Mouse (Mus musculus): ENCODE results near the gene Enox1. TPM values are rescaled to one million over a fixed set of nuclear protein-coding genes. Genes with fewer than 3 reads are reported as not detected.

Gene Enox1
- total RNA-seq, 1 experiment from 2014 or later, result 6.7 TPM

DNA sequence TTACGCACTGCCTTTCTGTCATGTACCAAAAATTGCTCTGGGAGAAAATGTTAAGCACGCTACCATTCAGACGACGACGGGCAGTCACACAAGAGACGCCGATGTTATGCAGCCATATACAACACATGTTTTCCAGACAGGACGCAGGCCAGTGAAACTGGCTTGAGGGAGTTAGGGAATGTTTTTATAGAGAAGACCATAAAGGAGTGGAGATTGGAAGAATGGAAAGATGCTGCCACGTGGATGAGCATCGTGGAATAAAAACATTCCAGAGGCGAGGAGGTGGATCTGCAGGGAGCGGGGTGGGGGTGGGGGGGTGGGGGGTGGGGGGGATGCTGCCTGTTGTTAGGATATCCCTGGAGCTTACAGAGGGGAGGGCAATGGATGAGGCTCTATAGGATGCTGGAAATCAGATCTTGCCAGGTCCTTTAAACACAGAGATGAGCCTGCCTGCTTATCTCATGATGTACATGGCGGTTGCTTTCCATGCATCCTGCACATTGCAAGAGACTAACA lies 116.4 kb downstream of the Enox1 start:
- no peak for DNase-seq

GRCm38 (mm10) chr14:77273721-77274120 lies 117.2 kb downstream of the Enox1 start:
- no peak for DNase-seq

DNA sequence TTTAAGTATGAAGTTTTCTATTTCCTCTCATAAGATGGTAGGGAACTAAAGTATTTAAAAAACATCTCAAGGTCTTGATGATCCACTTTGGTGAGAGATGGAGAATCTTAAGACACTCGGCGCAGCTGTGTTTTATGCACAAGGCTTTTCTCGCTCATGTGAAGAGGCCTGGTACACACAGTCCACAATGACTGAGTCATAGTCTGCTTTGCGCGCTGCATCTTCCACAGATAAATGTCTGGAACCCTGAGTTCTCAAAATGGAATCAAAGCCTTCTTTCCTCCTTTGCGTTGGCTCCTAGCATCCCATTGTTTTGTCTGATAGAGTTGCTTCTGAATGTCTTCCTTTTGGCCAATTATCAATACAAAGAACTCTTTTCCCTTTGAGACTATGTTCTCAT lies 119.0 kb downstream of the Enox1 start:
- DNase-seq, result no peak

- no peak for DNase-seq
These were observed 122.6 kb downstream of the Enox1 start for GRCm38 (mm10) chr14:77279143-77279542.

- no peak for DNase-seq
These were observed 123.9 kb downstream of the Enox1 start for GRCm38 (mm10) chr14:77280454-77280853.

DNA sequence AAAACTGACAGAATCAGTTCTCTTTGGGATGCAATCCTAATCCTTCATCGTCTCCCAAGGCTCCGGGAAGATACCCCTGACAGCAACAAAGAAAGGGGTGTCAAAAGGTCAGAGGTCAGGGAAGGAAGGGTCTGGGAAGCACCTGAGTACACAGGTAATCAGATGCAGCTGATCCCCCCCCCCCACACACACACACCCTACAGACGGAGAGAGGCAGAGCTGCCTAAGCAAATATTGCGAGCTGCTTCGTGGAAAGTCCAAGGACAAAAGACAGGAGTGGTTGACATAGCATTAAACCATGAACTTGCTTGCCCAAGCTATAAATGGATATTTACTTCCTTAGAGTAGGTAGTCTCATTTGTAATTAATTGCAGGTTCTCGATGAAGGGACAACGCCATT lies 124.3 kb downstream of the Enox1 start:
- no peak for DNase-seq

- DNase-seq, result no peak
These were observed 127.4 kb downstream of the Enox1 start for GRCm38 (mm10) chr14:77283939-77284338.

GRCm38 (mm10) chr14:77285453-77285852 lies 128.9 kb downstream of the Enox1 start:
- DNase-seq, result no peak

GRCm38 (mm10) chr14:77291756-77292155 lies 135.2 kb downstream of the Enox1 start:
- DNase-seq, result no peak

- DNase-seq, result no peak
These were observed 140.5 kb downstream of the Enox1 start for GRCm38 (mm10) chr14:77297039-77297438.

DNA sequence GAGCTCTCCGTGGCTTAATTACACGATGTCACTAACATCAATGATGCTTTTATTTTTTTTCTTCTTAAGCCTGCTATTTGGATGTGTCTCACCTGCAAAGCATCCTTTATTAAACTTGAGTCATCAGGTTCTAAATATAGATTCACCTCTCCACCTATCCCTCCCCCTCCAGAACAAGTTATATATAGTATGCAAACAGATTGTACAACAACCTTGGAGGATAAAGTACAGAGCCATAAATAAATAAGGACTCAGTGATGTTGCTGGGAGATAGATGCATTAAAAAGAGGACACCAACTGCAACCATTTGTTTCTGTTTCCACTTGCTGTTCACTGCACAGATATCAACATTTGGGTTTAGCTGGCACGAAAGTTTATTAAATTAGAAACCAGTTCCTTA lies 141.8 kb downstream of the Enox1 start:
- DNase-seq, result no peak

- DNase-seq, result no peak
These were observed 153.0 kb downstream of the Enox1 start for GRCm38 (mm10) chr14:77309571-77309970.

- no peak for DNase-seq
These were observed 154.9 kb downstream of the Enox1 start for GRCm38 (mm10) chr14:77311456-77311855.

GRCm38 (mm10) chr14:77319396-77319795 lies 162.8 kb downstream of the Enox1 start:
- DNase-seq, result peak; percentile 17

- DNase-seq, result no peak
These were observed 167.8 kb downstream of the Enox1 start for GRCm38 (mm10) chr14:77324348-77324747.

DNA sequence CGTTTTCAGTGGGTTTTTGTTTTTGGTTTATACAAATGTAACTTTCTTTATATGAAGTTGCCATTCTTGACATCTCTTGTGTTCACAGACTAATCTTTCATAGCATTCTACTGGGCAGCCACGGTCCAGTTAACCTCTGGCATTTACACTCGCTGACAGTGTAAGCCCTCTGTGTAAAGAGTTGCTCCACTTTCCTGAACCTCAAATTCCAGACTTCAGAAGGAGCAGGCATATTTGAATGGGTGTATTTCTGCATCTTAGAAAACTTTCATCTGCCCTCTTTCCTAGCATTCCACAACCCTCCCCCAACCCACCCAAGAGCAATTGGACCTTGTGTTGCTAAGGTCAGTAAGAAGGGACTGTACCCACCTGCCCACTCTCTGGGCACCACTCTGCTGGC lies 171.1 kb downstream of the Enox1 start:
- DNase-seq, result no peak

- no peak for DNase-seq
These were observed 173.2 kb downstream of the Enox1 start for GRCm38 (mm10) chr14:77329791-77330190.

- no peak for DNase-seq
These were observed 187.2 kb downstream of the Enox1 start for GRCm38 (mm10) chr14:77343662-77344340.

GRCm38 (mm10) chr14:77346296-77346695 lies 189.7 kb downstream of the Enox1 start:
- DNase-seq, result no peak

DNA sequence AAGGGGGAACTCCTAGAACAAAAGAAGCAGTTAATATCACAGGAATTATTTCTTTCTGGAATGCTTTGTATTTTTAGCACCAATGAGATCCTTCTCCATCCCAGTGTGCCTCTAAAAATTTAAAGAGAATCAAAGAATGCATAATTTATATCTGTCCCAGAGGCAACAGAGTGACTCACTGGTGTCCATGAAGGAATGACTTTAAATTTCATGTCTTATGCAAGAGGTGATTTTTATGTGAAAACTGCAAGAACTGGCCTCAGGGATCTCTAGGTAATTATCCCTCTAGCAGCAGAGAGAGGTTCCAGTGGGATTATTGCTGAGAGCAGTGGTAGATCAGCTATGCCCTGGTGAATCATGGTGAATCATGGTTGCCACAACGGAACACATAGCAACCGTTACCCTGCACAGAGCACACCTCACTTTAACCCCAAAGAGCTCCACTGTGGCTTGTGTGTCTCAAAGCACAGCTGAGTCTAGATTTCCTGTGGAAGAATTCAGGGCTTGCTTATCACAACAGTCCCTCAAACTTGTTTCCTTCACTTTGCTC lies 195.3 kb downstream of the Enox1 start:
- DNase-seq, result peak; percentile 50

- no peak for DNase-seq
These were observed 206.1 kb downstream of the Enox1 start for GRCm38 (mm10) chr14:77362662-77363061.

- DNase-seq, result no peak
These were observed 211.8 kb downstream of the Enox1 start for GRCm38 (mm10) chr14:77368411-77368810.

GRCm38 (mm10) chr14:77369070-77369469 lies 212.5 kb downstream of the Enox1 start:
- no peak for DNase-seq

DNA sequence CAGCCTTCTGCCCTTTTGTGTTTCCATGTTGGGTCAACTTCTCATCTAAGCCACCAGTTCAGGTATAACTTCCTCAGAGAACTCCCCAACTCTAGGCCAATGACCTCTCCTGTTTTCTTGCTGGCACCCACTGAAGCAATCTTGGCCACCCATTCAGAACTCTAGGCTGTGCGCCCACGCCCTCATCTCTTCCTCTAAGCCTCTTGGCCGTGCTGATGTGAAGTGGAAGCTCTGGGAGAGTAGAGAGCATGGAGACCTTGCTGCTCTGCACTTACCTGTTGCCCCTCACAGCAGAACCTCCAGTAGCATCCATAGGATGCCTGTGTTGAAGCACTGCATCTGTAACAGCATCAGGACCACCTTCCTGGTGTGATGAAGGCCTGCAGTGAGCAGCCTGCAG lies 214.0 kb downstream of the Enox1 start:
- no peak for DNase-seq

All from adrenal gland, postnatal 14 days (tissue).